Mouse (Mus musculus): ENCODE data around the gene Procr. TPM values are rescaled to one million over a fixed set of nuclear protein-coding genes. Genes with fewer than 3 reads are reported as not detected.

The Procr gene
- total RNA-seq, 1 experiment, result 8.0 TPM

- Histone ChIP-seq H3K9me3 (ENCODE audit: control insufficient read depth, insufficient read depth, low read depth, low read length) (no peaks in the 10 kb centered on the region), H3K4me3 (ENCODE audit: insufficient read depth in 1 of 2, low read depth in 1 of 2, low read length in 2 of 2, poor library complexity in 1 of 2, severe bottlenecking in 1 of 2) (no peak overlapping the region), H3K4me1 (ENCODE audit: control insufficient read depth in 2 of 2, insufficient read depth in 2 of 2, low read length in 2 of 2, poor library complexity in 1 of 2) (peaks cover 0 to 4% of the 10 kb centered on the region in 2 experiments; a peak in 1 of 4 replicates), H3K36me3 (ENCODE audit: control insufficient read depth, insufficient read depth, low read length, poor library complexity, severe bottlenecking) (no peaks in the 10 kb centered on the region), H3K9ac (ENCODE audit: insufficient read depth, low read depth, low read length, poor library complexity, severe bottlenecking) (no peak overlapping the region), H3K27ac (ENCODE audit: insufficient read depth, low read depth, low read length, poor library complexity, severe bottlenecking) (no peak overlapping the region)
- TF ChIP-seq ZC3H11A (IDR thresholded peaks at IDR 0.05; ENCODE audit: borderline replicate concordance, low read depth, low read length) (no peak), ZNF384 (IDR thresholded peaks at IDR 0.05; ENCODE audit: low read depth, low read length) (no peak), CHD2 (IDR thresholded peaks at IDR 0.05; ENCODE audit: low read depth, low read length) (no peak), HCFC1 (IDR thresholded peaks at IDR 0.05; ENCODE audit: borderline replicate concordance, insufficient read depth, low read length) (no peak), MAFK (IDR thresholded peaks at IDR 0.05; ENCODE audit: insufficient read depth, low read depth, low read length) (no peak)
- in situ Hi-C loops (cut with MboI; ENCODE audit: low sequenced_read_pairs in 2 of 2, unreplicated experiment in 2 of 2), result loop anchor here in 1 of 2 experiments (10.0 kb wide), 1 partner anchor 269 kb away; no protein-coding TSS in a partner anchor
- no peak for DNase-seq (ENCODE audit: low read depth, low spot score)
Observed at GRCm38 (mm10) chr2:155773664-155774063, 22.7 kb downstream of the Procr start.

DNA sequence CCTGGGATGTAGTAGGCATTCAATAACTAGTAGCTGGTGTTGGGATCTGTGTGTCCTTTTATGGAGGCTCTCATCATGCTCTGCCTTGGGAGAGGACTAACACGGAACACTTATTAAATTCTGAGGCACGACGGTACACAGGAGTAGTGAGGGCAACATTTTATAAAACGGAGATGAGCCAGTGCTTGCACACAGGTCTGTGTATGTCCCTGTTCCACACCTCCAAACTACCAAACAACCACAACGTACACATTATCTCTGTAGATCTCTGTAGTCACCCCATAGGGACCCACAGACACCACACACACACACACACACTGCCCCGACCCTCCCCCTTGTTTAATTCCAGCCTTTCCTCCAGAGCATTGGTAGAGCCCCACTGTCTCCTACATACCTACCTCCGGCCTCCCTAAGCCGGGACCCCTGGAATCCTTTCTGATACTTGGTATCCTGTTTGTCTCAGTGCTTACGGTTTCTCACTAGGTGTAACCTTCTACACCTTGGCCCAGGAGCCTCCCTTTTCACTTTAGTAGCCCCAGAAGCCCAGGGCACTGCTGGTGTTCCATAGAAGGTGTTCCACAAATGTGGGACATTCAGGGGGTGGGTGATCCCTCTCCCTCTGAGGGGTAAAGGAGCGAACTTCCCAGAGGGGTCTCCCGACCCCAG is 23.5 kb downstream of the Procr start:
- Histone ChIP-seq H3K27ac (ENCODE audit: insufficient read depth, low read depth, low read length, poor library complexity, severe bottlenecking) (no peak overlapping the region; the same call in 1 of the 2 replicates), H3K4me3 (ENCODE audit: insufficient read depth in 1 of 2, low read depth in 1 of 2, low read length in 2 of 2, poor library complexity in 1 of 2, severe bottlenecking in 1 of 2) (peak overlapping the region; percentile 48 to 76; a peak in 2 of 4 replicates), H3K4me1 (ENCODE audit: control insufficient read depth in 2 of 2, insufficient read depth in 2 of 2, low read length in 2 of 2, poor library complexity in 1 of 2) (peaks cover 0 to 4% of the 10 kb centered on the region in 2 experiments; a peak in 1 of 4 replicates), H3K36me3 (ENCODE audit: control insufficient read depth, insufficient read depth, low read length, poor library complexity, severe bottlenecking) (no peaks in the 10 kb centered on the region), H3K9ac (ENCODE audit: insufficient read depth, low read depth, low read length, poor library complexity, severe bottlenecking) (no peak overlapping the region), H3K9me3 (ENCODE audit: control insufficient read depth, insufficient read depth, low read depth, low read length) (no peaks in the 10 kb centered on the region)
- in situ Hi-C loops (cut with MboI; ENCODE audit: low sequenced_read_pairs in 2 of 2, unreplicated experiment in 2 of 2), result loop anchor here in 1 of 2 experiments (10.0 kb wide), 1 partner anchor 270 kb away; no protein-coding TSS in a partner anchor
- DNase-seq (ENCODE audit: low read depth, low spot score), result no peak
- no peak for TF ChIP-seq ZNF384 (IDR thresholded peaks at IDR 0.05; ENCODE audit: low read depth, low read length)
- TF ChIP-seq ZC3H11A (IDR thresholded peaks at IDR 0.05; ENCODE audit: borderline replicate concordance, low read depth, low read length), result no peak
- TF ChIP-seq MAFK (IDR thresholded peaks at IDR 0.05; ENCODE audit: insufficient read depth, low read depth, low read length), result no peak
- no peak for TF ChIP-seq HCFC1 (IDR thresholded peaks at IDR 0.05; ENCODE audit: borderline replicate concordance, insufficient read depth, low read length)
- TF ChIP-seq CHD2 (IDR thresholded peaks at IDR 0.05; ENCODE audit: low read depth, low read length), result no peak

- TF ChIP-seq ZNF384 (IDR thresholded peaks at IDR 0.05; ENCODE audit: low read depth, low read length) (no peak), ZC3H11A (IDR thresholded peaks at IDR 0.05; ENCODE audit: borderline replicate concordance, low read depth, low read length) (no peak), HCFC1 (IDR thresholded peaks at IDR 0.05; ENCODE audit: borderline replicate concordance, insufficient read depth, low read length) (no peak), CHD2 (IDR thresholded peaks at IDR 0.05; ENCODE audit: low read depth, low read length) (no peak), MAFK (IDR thresholded peaks at IDR 0.05; ENCODE audit: insufficient read depth, low read depth, low read length) (no peak)
- Histone ChIP-seq H3K4me3 (ENCODE audit: insufficient read depth in 1 of 2, low read depth in 1 of 2, low read length in 2 of 2, poor library complexity in 1 of 2, severe bottlenecking in 1 of 2) (peak within 1 kb of the TSS; percentile 66 to 76), H3K36me3 (ENCODE audit: control insufficient read depth, insufficient read depth, low read length, poor library complexity, severe bottlenecking) (no peaks in the 10 kb centered on the region), H3K9me3 (ENCODE audit: control insufficient read depth, insufficient read depth, low read depth, low read length) (no peaks in the 10 kb centered on the region), H3K27ac (ENCODE audit: insufficient read depth, low read depth, low read length, poor library complexity, severe bottlenecking) (no peak within 1 kb of the TSS; the same call in 1 of the 2 replicates), H3K9ac (ENCODE audit: insufficient read depth, low read depth, low read length, poor library complexity, severe bottlenecking) (peak within 1 kb of the TSS; percentile 38; the same call in 1 of the 2 replicates), H3K4me1 (ENCODE audit: control insufficient read depth in 2 of 2, insufficient read depth in 2 of 2, low read length in 2 of 2, poor library complexity in 1 of 2) (peaks cover 0 to 4% of the 10 kb centered on the region in 2 experiments; a peak in 1 of 4 replicates)
- no peak for DNase-seq (ENCODE audit: low read depth, low spot score)
- in situ Hi-C loops (cut with MboI; ENCODE audit: low sequenced_read_pairs in 2 of 2, unreplicated experiment in 2 of 2), result loop anchor here in 1 of 2 experiments (10.0 kb wide), 1 partner anchor 270 kb away; no protein-coding TSS in a partner anchor
Observed at GRCm38 (mm10) chr2:155774927-155775684, 24.2 kb downstream of the Procr start, which contains the start of gene Mmp24. Gene Mmp24 (plus strand): TSS chr2:155775342.

GRCm38 (mm10) chr2:155775685-155776263 is 24.9 kb downstream of the Procr start:
- in situ Hi-C loops (cut with MboI; ENCODE audit: low sequenced_read_pairs in 2 of 2, unreplicated experiment in 2 of 2), result loop anchor here in 1 of 2 experiments (10.0 kb wide), 1 partner anchor 271 kb away; no protein-coding TSS in a partner anchor
- DNase-seq (ENCODE audit: low read depth, low spot score), result no peak
- H3K27ac ChIP-seq (ENCODE audit: insufficient read depth, low read depth, low read length, poor library complexity, severe bottlenecking), result no peak overlapping the region
- no peaks in the 10 kb centered on the region for H3K36me3 ChIP-seq (ENCODE audit: control insufficient read depth, insufficient read depth, low read length, poor library complexity, severe bottlenecking)
- H3K9ac ChIP-seq (ENCODE audit: insufficient read depth, low read depth, low read length, poor library complexity, severe bottlenecking), result peak overlapping the region; percentile 38; the same call in 1 of the 2 replicates
- peak overlapping the region; percentile 66 to 76 for H3K4me3 ChIP-seq (ENCODE audit: insufficient read depth in 1 of 2, low read depth in 1 of 2, low read length in 2 of 2, poor library complexity in 1 of 2, severe bottlenecking in 1 of 2)
- peaks cover 0 to 4% of the 10 kb centered on the region in 2 experiments; a peak in 1 of 4 replicates for H3K4me1 ChIP-seq (ENCODE audit: control insufficient read depth in 2 of 2, insufficient read depth in 2 of 2, low read length in 2 of 2, poor library complexity in 1 of 2)
- TF ChIP-seq CHD2 (IDR thresholded peaks at IDR 0.05; ENCODE audit: low read depth, low read length) (no peak), ZNF384 (IDR thresholded peaks at IDR 0.05; ENCODE audit: low read depth, low read length) (no peak), MAFK (IDR thresholded peaks at IDR 0.05; ENCODE audit: insufficient read depth, low read depth, low read length) (no peak), HCFC1 (IDR thresholded peaks at IDR 0.05; ENCODE audit: borderline replicate concordance, insufficient read depth, low read length) (no peak)
- H3K9me3 ChIP-seq (ENCODE audit: control insufficient read depth, insufficient read depth, low read depth, low read length), result no peaks in the 10 kb centered on the region
